Mouse (Mus musculus): ENCODE measurements around the gene Olfr618. TPM values are rescaled to one million over a fixed set of nuclear protein-coding genes. Genes with fewer than 3 reads are reported as not detected.

Olfr618 gene
- polyA plus RNA-seq, 1 experiment from 2014 or later = not detected

GRCm38 (mm10) chr7:103642602-103643001 is 52.7 kb downstream of the Olfr618 start, which contains the start of gene Olfr622:
Gene Olfr622, minus strand, starts transcription at chr7:103642702.
- no peak for ATAC-seq (ENCODE audit: low read depth)
- Histone ChIP-seq H3K4me3 (ENCODE audit: low read length) (no peak within 1 kb of the TSS), H3K36me3 (ENCODE audit: control insufficient read depth, insufficient read depth, low read length) (no peaks in the 10 kb centered on the region), H3K9me3 (ENCODE audit: control insufficient read depth, low read length) (no peaks in the 10 kb centered on the region), H3K4me2 (ENCODE audit: low read depth, low read length) (no peak within 1 kb of the TSS), H3K9ac (ENCODE audit: low read length) (no peak within 1 kb of the TSS), H3K27me3 (ENCODE audit: control insufficient read depth, insufficient read depth, low read depth, low read length) (no peaks in the 10 kb centered on the region), H3K4me1 (replicated peaks; ENCODE audit: control insufficient read depth, insufficient read depth, low read length) (no peaks in the 10 kb centered on the region), H3K27ac (ENCODE audit: low read length) (no peak within 1 kb of the TSS)
- 74% methylated on average over 1 of the region's 1 CpGs for WGBS

- no peak overlapping the region for H3K9ac ChIP-seq (ENCODE audit: low read length)
These were observed 54.2 kb downstream of the Olfr618 start for GRCm38 (mm10) chr7:103644070-103644469.

More at GRCm38 (mm10) chr7:103644070-103644469, 54.2 kb downstream of the Olfr618 start:
- no peaks in the 10 kb centered on the region for H3K4me1 ChIP-seq (replicated peaks; ENCODE audit: control insufficient read depth, insufficient read depth, low read length)
- H3K4me3 ChIP-seq (ENCODE audit: low read length) = no peak overlapping the region
- no peak overlapping the region for H3K27ac ChIP-seq (ENCODE audit: low read length)
- ATAC-seq (ENCODE audit: low read depth) = no peak
- no peak overlapping the region for H3K4me2 ChIP-seq (ENCODE audit: low read depth, low read length)
- WGBS = 82% methylated on average over 4 of the region's 4 CpGs
- H3K9me3 ChIP-seq (ENCODE audit: control insufficient read depth, low read length) = no peaks in the 10 kb centered on the region
- H3K27me3 ChIP-seq (ENCODE audit: control insufficient read depth, insufficient read depth, low read depth, low read length) = no peaks in the 10 kb centered on the region
- H3K36me3 ChIP-seq (ENCODE audit: control insufficient read depth, insufficient read depth, low read length) = no peaks in the 10 kb centered on the region

Small RNAs within 50 kb of the gene (microRNA-seq; reads per million reads assigned to microRNA genes)
- gene Gm26506 = not detected

Other genes starting within 250 kb of the Olfr618 start
- gene Olfr600, start 240.4 kb upstream of the Olfr618 start, polyA plus RNA-seq (2015; fragmentation: Nextera tagmentation; extraction: Ambion mirVana) = not detected in 2 replicates
- gene Olfr601, start 227.4 kb upstream of the Olfr618 start, polyA plus RNA-seq (2015; fragmentation: Nextera tagmentation; extraction: Ambion mirVana) = not detected in 2 replicates
- gene Olfr603, start 203.9 kb upstream of the Olfr618 start, polyA plus RNA-seq (2015; fragmentation: Nextera tagmentation; extraction: Ambion mirVana) = not detected in 2 replicates
- not detected in 2 replicates for gene Usp17lc, start 175.0 kb upstream of the Olfr618 start, polyA plus RNA-seq (2015; fragmentation: Nextera tagmentation; extraction: Ambion mirVana)
- gene Olfr605, start 144.7 kb upstream of the Olfr618 start, polyA plus RNA-seq (2015; fragmentation: Nextera tagmentation; extraction: Ambion mirVana) = not detected in 2 replicates
- gene Olfr606, start 141.1 kb upstream of the Olfr618 start, polyA plus RNA-seq (2015; fragmentation: Nextera tagmentation; extraction: Ambion mirVana) = not detected in 2 replicates
- gene Olfr607, start 126.0 kb upstream of the Olfr618 start, polyA plus RNA-seq (2015; fragmentation: Nextera tagmentation; extraction: Ambion mirVana) = not detected in 2 replicates
- gene Olfr608, start 120.2 kb upstream of the Olfr618 start, polyA plus RNA-seq (2015; fragmentation: Nextera tagmentation; extraction: Ambion mirVana) = not detected in 2 replicates
- not detected in 2 replicates for gene Olfr609, start 92.0 kb upstream of the Olfr618 start, polyA plus RNA-seq (2015; fragmentation: Nextera tagmentation; extraction: Ambion mirVana)
- not detected in 2 replicates for gene Olfr610, start 78.0 kb upstream of the Olfr618 start, polyA plus RNA-seq (2015; fragmentation: Nextera tagmentation; extraction: Ambion mirVana)
- not detected in 2 replicates for gene Olfr611, start 69.3 kb upstream of the Olfr618 start, polyA plus RNA-seq (2015; fragmentation: Nextera tagmentation; extraction: Ambion mirVana)
- gene Olfr612, start 47.4 kb upstream of the Olfr618 start, polyA plus RNA-seq (2015; fragmentation: Nextera tagmentation; extraction: Ambion mirVana) = not detected in 2 replicates
- gene Olfr613, start 42.0 kb upstream of the Olfr618 start, polyA plus RNA-seq (2015; fragmentation: Nextera tagmentation; extraction: Ambion mirVana) = not detected in 2 replicates
- gene Olfr615, start 34.0 kb upstream of the Olfr618 start, polyA plus RNA-seq (2015; fragmentation: Nextera tagmentation; extraction: Ambion mirVana) = not detected in 2 replicates
- gene Olfr616, start 21.0 kb upstream of the Olfr618 start, polyA plus RNA-seq (2015; fragmentation: Nextera tagmentation; extraction: Ambion mirVana) = not detected in 2 replicates
- not detected in 2 replicates for gene Olfr617, start 17.0 kb upstream of the Olfr618 start, polyA plus RNA-seq (2015; fragmentation: Nextera tagmentation; extraction: Ambion mirVana)
- not detected in 2 replicates for gene Olfr619, start 10.5 kb downstream of the Olfr618 start, polyA plus RNA-seq (2015; fragmentation: Nextera tagmentation; extraction: Ambion mirVana)
- gene Olfr620, start 22.4 kb downstream of the Olfr618 start, polyA plus RNA-seq (2015; fragmentation: Nextera tagmentation; extraction: Ambion mirVana) = not detected in 2 replicates
- not detected in 2 replicates for gene Olfr622, start 52.6 kb downstream of the Olfr618 start, polyA plus RNA-seq (2015; fragmentation: Nextera tagmentation; extraction: Ambion mirVana)
- gene Olfr623, start 73.6 kb downstream of the Olfr618 start, polyA plus RNA-seq (2015; fragmentation: Nextera tagmentation; extraction: Ambion mirVana) = not detected in 2 replicates
- 0.05 TPM in 1 of 2 replicates, not detected in the other for gene Olfr624, start 81.1 kb downstream of the Olfr618 start, polyA plus RNA-seq (2015; fragmentation: Nextera tagmentation; extraction: Ambion mirVana)
- not detected in 2 replicates for gene Olfr625-ps1, start 92.6 kb downstream of the Olfr618 start, polyA plus RNA-seq (2015; fragmentation: Nextera tagmentation; extraction: Ambion mirVana)
- gene Olfr243, start 124.6 kb downstream of the Olfr618 start, polyA plus RNA-seq (2015; fragmentation: Nextera tagmentation; extraction: Ambion mirVana) = not detected in 2 replicates
- gene Olfr628, start 140.3 kb downstream of the Olfr618 start, polyA plus RNA-seq (2015; fragmentation: Nextera tagmentation; extraction: Ambion mirVana) = not detected in 2 replicates
- gene Olfr629, start 154.8 kb downstream of the Olfr618 start, polyA plus RNA-seq (2015; fragmentation: Nextera tagmentation; extraction: Ambion mirVana) = not detected in 2 replicates
- not detected in 2 replicates for gene Olfr630, start 167.2 kb downstream of the Olfr618 start, polyA plus RNA-seq (2015; fragmentation: Nextera tagmentation; extraction: Ambion mirVana)
- gene Olfr69, start 181.5 kb downstream of the Olfr618 start, polyA plus RNA-seq (2015; fragmentation: Nextera tagmentation; extraction: Ambion mirVana) = not detected in 2 replicates
- not detected in 2 replicates for gene Olfr68, start 189.6 kb downstream of the Olfr618 start, polyA plus RNA-seq (2015; fragmentation: Nextera tagmentation; extraction: Ambion mirVana)
- not detected in 2 replicates for gene Olfr67, start 201.7 kb downstream of the Olfr618 start, polyA plus RNA-seq (2015; fragmentation: Nextera tagmentation; extraction: Ambion mirVana)
- gene Hbb-bt, start 223.9 kb downstream of the Olfr618 start, polyA plus RNA-seq (2015; fragmentation: Nextera tagmentation; extraction: Ambion mirVana) = 4,593 and 5,475 TPM in 2 replicates
- gene Hbb-bs, start 238.0 kb downstream of the Olfr618 start, polyA plus RNA-seq (2015; fragmentation: Nextera tagmentation; extraction: Ambion mirVana) = 15,216 and 18,375 TPM in 2 replicates

Data from lung, embryonic 16.5 days (tissue).